Mouse (Mus musculus) adrenal gland, adult (tissue): ENCODE data around the gene Olfr808.

Source experiments
- DNase-seq, 2 experiments: peaks; one replicate each; pipeline ENCODE4 v3.0.0; 2022 to 2023; ENCODE audit warnings: low spot score in 1 of 2; ENCODE audit not compliant: inconsistent age in 2 of 2

Olfr808 gene

GRCm38 (mm10) chr10:129765182-129765581, at the start of gene Olfr808:
Gene Olfr808 (plus strand): TSS chr10:129765482.
- no peak for DNase-seq

- DNase-seq: no peak
These were observed 36.0 kb upstream of the Olfr808 start, which contains the start of gene Olfr805 for GRCm38 (mm10) chr10:129729275-129729674. Gene Olfr805 (minus strand): TSS chr10:129729375.

GRCm38 (mm10) chr10:129741821-129742220, 23.5 kb upstream of the Olfr808 start, which contains the start of gene Olfr806:
Gene Olfr806 (minus strand): TSS chr10:129741921.
- DNase-seq: no peak

- DNase-seq: no peak
These were observed 7.6 kb upstream of the Olfr808 start, which contains the start of gene Olfr807 for GRCm38 (mm10) chr10:129757693-129758092. Gene Olfr807 (minus strand): TSS chr10:129757793.

GRCm38 (mm10) chr10:129774338-129774737, 9.1 kb downstream of the Olfr808 start, which contains the start of gene Olfr809:
Gene Olfr809 (plus strand): TSS chr10:129774638.
- no peak for DNase-seq

GRCm38 (mm10) chr10:129778123-129778522, 12.8 kb downstream of the Olfr808 start:
- DNase-seq: no peak

- DNase-seq: no peak
These were observed 29.5 kb downstream of the Olfr808 start, which contains the start of gene Olfr810 for GRCm38 (mm10) chr10:129794817-129795216. Gene Olfr810 (minus strand): TSS chr10:129794917.

- DNase-seq: no peak
These were observed 39.0 kb downstream of the Olfr808 start, which contains the start of gene Olfr811 for GRCm38 (mm10) chr10:129804296-129804695. Gene Olfr811 (minus strand): TSS chr10:129804396.
